Mouse (Mus musculus) liver, embryonic 14.5 days (tissue): ENCODE data around the gene Tex2. TPM values are rescaled to one million over a fixed set of nuclear protein-coding genes. Genes with fewer than 3 reads are reported as not detected.

ENCODE experiments used
- ATAC-seq: fragments of 200-750 bp; cut with Nextera tagmentation; 2 replicates; pipeline ENCODE4 v1.8.0; 2017; ENCODE audit warnings: moderate number of reproducible peaks, mild to moderate bottlenecking, moderate library complexity; ENCODE audit not compliant: insufficient read depth
- DNase-seq, 3 experiments: peaks; one replicate each; pipeline ENCODE4 v3.0.0-alpha.2; 2012 to 2013; ENCODE audit warnings: low read depth in 3 of 3, low spot score in 3 of 3
- H3K27ac ChIP-seq: fragments of 300-500 bp; sonication (generic); 2 replicates; pipeline ENCODE4 v1.5.1; 2014; ENCODE audit warnings: moderate library complexity, mild to moderate bottlenecking, control low read depth, inconsistent platforms
- H3K27me3 ChIP-seq: fragments of 300-500 bp; sonication (generic); 2 replicates; pipeline ENCODE4 v1.6.1; 2014; ENCODE audit warnings: mild to moderate bottlenecking, low read length, moderate library complexity; ENCODE audit not compliant: control insufficient read depth, insufficient read depth
- H3K36me3 ChIP-seq: fragments of 300-500 bp; sonication (generic); replicated peaks from 2 replicates; pipeline ENCODE4 v1.6.1; 2014; ENCODE audit warnings: low read depth; ENCODE audit not compliant: control insufficient read depth, insufficient read depth
- H3K4me1 ChIP-seq, 2 experiments: fragments of 200-500 bp in 1 of 2; fragments of 300-500 bp in 1 of 2; sonication (generic) in 1 of 2; replicated peaks; 2 replicates each; pipeline ENCODE4 v1.6.1; 2012 to 2014; ENCODE audit warnings: antibody characterized with exemption in 1 of 2, inconsistent platforms in 1 of 2, low read length in 1 of 2; ENCODE audit not compliant: control insufficient read depth in 2 of 2, insufficient read depth in 2 of 2
- H3K4me2 ChIP-seq: fragments of 300-500 bp; sonication (generic); 2 replicates; pipeline ENCODE4 v1.6.1; 2014; ENCODE audit warnings: low read depth, mild to moderate bottlenecking, control low read depth, moderate library complexity
- H3K4me3 ChIP-seq, 2 experiments: fragments of 200-500 bp in 1 of 2; fragments of 300-500 bp in 1 of 2; sonication (generic) in 1 of 2; 2 replicates each; pipeline ENCODE4 v1.5.1; 2012 to 2014; ENCODE audit warnings: low read depth in 2 of 2, low read length in 2 of 2, mild to moderate bottlenecking in 2 of 2, control low read depth in 1 of 2, inconsistent platforms in 1 of 2, moderate library complexity in 1 of 2; ENCODE audit not compliant: insufficient read depth in 1 of 2
- H3K9ac ChIP-seq: fragments of 300-500 bp; sonication (generic); replicated peaks from 2 replicates; pipeline ENCODE4 v1.6.1; 2014; ENCODE audit warnings: mild to moderate bottlenecking, control low read depth, moderate library complexity
- H3K9me3 ChIP-seq: fragments of 300-500 bp; sonication (generic); 2 replicates; pipeline ENCODE4 v1.6.1; 2016; ENCODE audit warnings: low read length, mixed read lengths; ENCODE audit not compliant: control insufficient read depth
- CTCF ChIP-seq: IDR thresholded peaks from 2 replicates; pipeline ENCODE4 v1.5.1; 2016; ENCODE audit warnings: antibody characterized with exemption, low read depth, control low read depth
- EP300 ChIP-seq: IDR thresholded peaks from 2 replicates; pipeline ENCODE4 v1.6.1; 2016; ENCODE audit warnings: antibody characterized with exemption, low read depth
- WGBS: fragments of 180-500 bp; shearing (Covaris S2); extraction: QIAGEN DNeasy Blood & Tissue Kit; methylation state at CpG from one replicate; pipeline ENCODE4 v1.1.7; 2014; ENCODE audit not compliant: insufficient replicate concordance; 5-methylcytosine and 5-hydroxymethylcytosine counted together
- polyA plus RNA-seq, 2 experiments: library from polyadenylated mRNA; depleted of rRNA in 1 of 2; stranded (reverse) in 1 of 2; unstranded in 1 of 2; fragments of >200 nt; fragmentation: Nextera tagmentation in 1 of 2; extraction: Ambion mirVana in 1 of 2; gene quantifications; 2 replicates each; pipeline versions ENCODE4 v1.2.1 to v1.2.3; 2012 to 2014

The Tex2 gene
- polyA plus RNA-seq (2012; rRNA removed) = 5.2 and 5.9 TPM in 2 replicates
- polyA plus RNA-seq (2014; fragmentation: Nextera tagmentation; extraction: Ambion mirVana) = 7.9 and 9.3 TPM in 2 replicates

DNA sequence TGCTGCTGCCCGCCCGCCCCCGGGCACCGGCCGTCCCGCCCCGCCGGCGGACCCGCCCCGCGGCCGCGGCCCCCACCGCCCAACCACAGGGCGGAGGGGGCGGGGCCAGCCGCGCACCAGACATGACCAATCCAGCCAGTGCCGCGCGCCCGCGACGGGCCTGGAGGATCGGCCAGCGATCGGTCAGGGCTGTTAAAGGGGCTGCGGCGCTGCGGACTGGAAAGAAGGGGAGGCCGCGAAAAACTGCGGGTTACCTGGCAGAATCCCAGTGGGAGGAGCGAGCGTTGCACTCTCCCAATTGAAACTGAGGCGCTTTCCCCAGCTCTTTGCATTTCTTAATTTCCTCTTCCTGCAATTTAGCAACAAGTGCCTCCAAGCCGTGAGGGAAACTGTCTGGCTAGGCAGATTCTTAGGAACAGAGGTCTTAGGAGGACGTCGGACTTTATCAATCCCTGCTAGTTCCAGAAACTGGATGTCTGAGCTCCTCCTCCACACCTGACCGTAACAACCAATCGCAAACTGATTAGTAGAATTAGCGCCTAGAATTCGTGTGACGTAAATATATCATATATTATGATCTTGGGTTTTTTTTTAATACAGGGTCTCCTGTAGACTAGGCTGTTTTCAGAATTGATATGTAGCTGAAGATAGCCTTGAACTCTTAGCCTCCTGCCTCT lies at the start of gene Tex2:
TSS of gene Tex2 (minus strand) at position 463 of the 677 bp plus-strand sequence.
- WGBS = under 1% methylated on average over 45 of the region's 45 CpGs
- peak; percentile 96 for ATAC-seq
- Histone ChIP-seq H3K4me3 (peak within 1 kb of the TSS; percentile 80 to 86), H3K27me3 (no peaks in the 10 kb centered on the region), H3K36me3 (no peaks in the 10 kb centered on the region), H3K4me2 (peak within 1 kb of the TSS; percentile 86), H3K9me3 (no peaks in the 10 kb centered on the region), H3K4me1 (peaks cover 9 to 19% of the 10 kb centered on the region in 2 experiments), H3K27ac (peak within 1 kb of the TSS; percentile 80), H3K9ac (peak within 1 kb of the TSS; percentile 88)
- DNase-seq = peak; percentile 89 to 91 (median 91)
- no peak for TF ChIP-seq EP300
- TF ChIP-seq CTCF = no peak

DNA sequence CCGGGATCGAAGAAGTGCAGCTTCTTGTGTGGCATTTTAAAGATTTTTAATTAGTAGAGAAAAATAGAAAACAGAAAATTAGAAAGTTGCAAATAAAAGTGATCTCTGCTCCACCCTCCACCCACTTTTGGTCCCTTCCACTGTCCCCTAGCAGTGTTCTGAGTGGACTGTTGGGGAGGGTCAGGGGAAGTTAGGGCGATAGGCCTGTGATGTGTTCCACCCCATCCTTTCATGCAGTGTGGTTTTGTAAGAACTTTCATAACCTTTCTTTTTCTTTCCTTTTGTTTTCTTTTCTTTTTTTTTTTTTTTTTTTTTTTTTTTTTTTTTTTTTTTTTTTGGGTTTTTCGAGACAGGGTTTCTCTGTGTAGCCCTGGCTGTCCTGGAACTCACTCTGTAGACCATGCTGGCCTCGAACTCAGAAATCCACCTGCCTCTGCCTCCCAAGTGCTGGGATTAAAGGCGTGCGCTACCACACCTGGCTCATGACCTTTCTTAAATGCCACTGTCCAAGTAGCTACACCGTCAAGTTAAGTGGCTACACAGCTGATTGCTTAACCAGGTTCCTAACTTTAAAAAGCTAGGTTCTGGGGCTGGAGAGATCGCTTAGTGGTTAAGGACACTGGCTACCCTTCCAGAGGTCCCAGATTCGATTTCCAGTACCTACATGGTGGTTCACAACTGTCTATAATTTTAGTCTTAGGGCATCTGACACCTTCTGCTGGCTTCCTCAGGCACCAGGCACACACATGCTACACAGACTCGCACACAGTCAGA lies 49.6 kb upstream of the Tex2 start:
- Histone ChIP-seq H3K27ac (no peak overlapping the region), H3K4me3 (no peak overlapping the region), H3K9me3 (no peaks in the 10 kb centered on the region), H3K27me3 (no peaks in the 10 kb centered on the region), H3K4me2 (no peak overlapping the region), H3K9ac (no peak overlapping the region), H3K36me3 (no peaks in the 10 kb centered on the region), H3K4me1 (peaks cover 0 to 9% of the 10 kb centered on the region in 2 experiments; a peak in 2 of 4 replicates)
- no peak for ATAC-seq
- no peak for DNase-seq
- 57% methylated on average over 10 of the region's 11 CpGs for WGBS
- TF ChIP-seq EP300 (no peak), CTCF (no peak)

GRCm38 (mm10) chr11:106660453-106661081 lies 47.3 kb upstream of the Tex2 start:
- no peak overlapping the region; the same call in 1 of the 2 replicates for H3K27ac ChIP-seq
- ATAC-seq = peak; percentile 48; the same call in 1 of the 2 replicates
- no peak for TF ChIP-seq CTCF
- no peak for TF ChIP-seq EP300
- no peaks in the 10 kb centered on the region for H3K9me3 ChIP-seq
- peaks cover 0 to 11% of the 10 kb centered on the region in 2 experiments; a peak in 2 of 4 replicates for H3K4me1 ChIP-seq
- no peak overlapping the region for H3K4me2 ChIP-seq
- DNase-seq = no peak
- H3K27me3 ChIP-seq = no peaks in the 10 kb centered on the region
- H3K9ac ChIP-seq = no peak overlapping the region
- WGBS = 23% methylated on average over 13 of the region's 13 CpGs
- no peak overlapping the region for H3K4me3 ChIP-seq
- H3K36me3 ChIP-seq = no peaks in the 10 kb centered on the region

DNA sequence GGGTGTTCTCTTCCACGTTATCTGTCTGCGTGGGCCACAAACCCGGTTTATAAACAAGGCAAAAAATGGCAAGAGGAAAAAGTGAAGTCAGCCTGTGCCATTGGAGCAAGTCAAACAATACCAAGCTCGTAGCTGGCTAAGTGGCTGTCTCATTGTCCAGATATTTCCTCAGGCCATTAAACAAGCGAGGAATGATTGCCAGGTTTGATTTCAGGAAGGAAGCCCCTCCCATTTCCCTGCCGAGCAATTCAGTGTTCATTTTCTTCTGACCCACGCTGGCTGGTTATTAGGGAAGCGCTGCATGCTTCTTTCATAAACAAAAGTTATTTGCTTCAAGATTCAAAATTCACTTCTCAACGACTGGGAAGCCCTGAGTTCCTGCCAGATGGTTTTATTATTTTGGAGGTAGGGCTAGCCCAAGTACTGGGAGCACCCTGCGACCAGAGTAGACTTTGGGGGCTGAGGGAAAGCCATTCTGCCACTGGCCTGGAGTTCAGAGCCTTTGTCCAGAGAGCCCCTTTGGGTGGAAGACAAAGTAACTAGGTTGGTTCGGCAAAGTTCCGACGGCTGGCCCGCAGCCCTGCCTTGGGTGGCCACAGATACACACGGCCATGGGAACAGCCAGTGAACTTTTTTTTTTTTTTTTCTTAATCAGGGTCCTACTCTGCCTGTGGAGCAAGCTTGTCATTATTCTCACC lies 46.5 kb upstream of the Tex2 start:
- no peak overlapping the region for H3K4me3 ChIP-seq
- H3K27me3 ChIP-seq = no peaks in the 10 kb centered on the region
- TF ChIP-seq EP300 = no peak
- no peak for TF ChIP-seq CTCF
- H3K9me3 ChIP-seq = no peaks in the 10 kb centered on the region
- H3K4me1 ChIP-seq = peaks cover 0 to 11% of the 10 kb centered on the region in 2 experiments; a peak in 2 of 4 replicates
- ATAC-seq = no peak
- peak overlapping the region; percentile 9; the same call in 1 of the 2 replicates for H3K27ac ChIP-seq
- H3K36me3 ChIP-seq = no peaks in the 10 kb centered on the region
- 23% methylated on average over 15 of the region's 15 CpGs for WGBS
- no peak overlapping the region for H3K9ac ChIP-seq
- no peak overlapping the region for H3K4me2 ChIP-seq
- no peak for DNase-seq
